Mouse (Mus musculus): Measurements from ENCODE around the gene Chrna9.
"Not testable (repeated sequence)": the region's sequence is repeated elsewhere in the genome, so short reads cannot be mapped to it uniquely, and the experiment has no call there.

Chrna9 gene

DNA sequence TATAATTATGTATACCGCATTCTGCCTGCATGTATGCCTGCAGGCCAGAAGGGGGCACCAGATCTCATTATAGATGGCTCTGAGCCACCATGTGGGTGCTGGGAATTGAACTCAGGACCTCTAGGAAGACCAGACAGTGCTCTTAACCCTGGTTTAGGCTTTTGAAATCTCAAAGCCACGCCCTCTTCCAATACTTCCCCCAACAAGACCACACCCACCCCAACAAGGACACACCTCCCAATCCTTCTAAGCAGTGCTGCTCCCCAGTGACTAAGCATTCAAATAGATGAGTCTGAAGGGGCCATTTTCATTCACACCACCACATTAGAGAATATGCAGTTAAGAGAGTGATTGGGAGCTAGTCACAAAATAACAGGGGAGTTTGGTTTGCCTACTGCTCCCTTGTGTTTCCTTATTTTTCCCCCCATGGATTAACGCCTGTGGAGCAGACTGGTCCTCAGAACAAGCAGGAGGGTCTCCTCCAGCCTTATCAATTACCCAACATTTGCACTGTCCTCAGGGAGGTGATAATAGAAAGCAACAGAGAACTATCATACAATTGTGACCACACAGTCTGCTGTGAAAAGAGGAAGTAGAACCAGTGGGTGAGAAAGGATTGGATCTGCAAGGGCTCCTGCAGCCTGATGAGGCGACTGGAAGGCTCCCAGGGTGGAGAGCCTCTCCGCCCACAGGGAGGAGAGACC is 25.3 kb downstream of the Chrna9 start:
- no peak for DNase-seq

DNA sequence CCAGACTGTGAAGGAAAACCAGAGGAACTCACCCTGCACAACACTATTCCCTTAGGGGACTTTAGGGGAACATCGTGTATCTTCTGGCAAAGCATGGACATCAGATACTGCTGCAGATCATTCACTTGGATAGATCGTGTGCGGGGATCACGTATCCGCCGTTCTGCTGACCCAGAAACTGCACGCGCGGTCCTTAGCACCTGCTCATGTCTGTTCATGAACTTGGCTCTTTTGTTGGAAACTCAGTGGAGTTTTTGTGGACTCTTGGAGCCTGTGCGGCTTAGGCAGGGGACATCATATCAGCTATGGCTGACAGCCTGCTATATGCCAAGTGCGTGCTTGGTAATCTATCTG is 25.9 kb downstream of the Chrna9 start:
- DNase-seq: no peak

DNA sequence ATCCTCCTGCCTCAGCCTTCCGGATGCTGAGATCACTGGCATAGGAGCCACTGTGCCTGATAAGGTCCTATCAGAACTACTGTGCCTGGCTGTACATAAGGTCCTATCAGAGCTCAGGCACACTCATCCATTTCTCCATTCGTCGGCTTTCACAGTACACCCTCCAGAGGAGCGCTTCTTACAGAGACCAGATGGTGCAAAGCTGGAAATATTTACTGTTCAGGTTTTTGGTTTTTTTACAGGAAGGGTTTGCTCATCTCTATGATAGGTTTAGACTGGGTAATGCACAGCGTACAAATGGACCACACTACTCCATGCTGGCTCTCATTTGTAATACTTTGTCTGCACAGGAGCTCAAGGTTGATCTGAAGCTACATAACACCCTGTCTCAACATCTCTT is 28.6 kb downstream of the Chrna9 start:
- DNase-seq: no peak

DNA sequence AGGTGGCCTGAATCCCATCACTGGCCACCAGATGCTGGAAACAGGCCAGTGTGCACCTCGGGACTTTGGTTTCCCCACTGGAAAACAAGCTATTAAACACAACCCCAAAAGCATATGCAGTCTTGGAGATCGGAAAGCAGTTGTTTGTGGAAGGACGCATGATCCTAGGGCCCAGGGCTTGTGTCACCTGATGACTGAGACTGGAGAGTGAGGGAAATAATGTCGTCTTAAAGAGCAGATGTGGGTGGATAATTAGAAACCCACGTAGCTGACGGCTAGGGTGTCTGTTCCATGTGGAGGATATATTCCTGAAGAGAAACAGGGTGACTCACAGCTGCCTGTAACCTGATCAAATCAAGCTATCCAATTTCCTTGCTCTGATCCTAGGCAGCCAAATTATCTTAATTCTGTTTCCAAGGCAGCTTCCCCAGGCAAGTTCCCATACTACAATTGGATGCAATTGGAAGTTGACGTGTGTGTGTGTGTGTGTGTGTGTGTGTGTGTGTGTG is 31.1 kb downstream of the Chrna9 start:
- DNase-seq: no peak

DNA sequence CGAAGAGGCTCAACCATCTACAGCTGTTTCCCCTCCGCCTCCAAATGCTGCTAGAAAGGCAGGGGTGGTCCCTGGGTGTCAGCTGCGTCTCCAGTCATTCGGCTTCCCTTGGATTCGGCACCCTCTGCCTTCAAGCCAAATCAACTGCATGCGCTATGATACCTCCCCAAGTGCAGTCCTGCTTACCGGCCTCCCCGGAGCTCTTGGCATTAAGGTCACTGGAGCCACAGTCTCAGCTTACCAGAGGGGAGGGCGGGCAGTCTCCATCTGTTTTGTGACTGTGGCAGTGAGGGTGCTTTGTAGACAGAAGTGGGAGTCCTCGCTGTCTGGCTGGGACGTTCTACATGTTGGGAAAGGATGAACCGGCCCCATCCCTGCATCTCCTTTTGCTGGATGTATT is 32.4 kb downstream of the Chrna9 start:
- DNase-seq: no peak

DNA sequence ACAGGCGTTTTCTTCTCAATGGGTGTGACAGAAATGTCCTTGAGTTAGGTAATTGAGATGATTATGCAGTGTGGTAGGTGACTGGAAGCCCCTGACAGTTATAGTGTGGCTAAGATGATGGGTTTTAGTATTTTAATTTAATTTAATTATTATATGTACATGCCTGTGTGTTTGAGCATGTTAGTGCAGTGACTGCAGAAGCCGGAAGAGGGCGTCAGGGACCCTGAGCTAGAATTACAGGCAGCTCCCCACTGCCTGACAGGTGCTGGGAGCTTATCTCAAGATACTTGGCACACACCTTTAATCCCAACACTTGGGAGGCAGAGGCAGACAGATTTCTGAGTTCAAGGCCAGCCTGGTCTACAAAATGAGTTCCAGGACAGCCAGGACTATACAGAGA is 33.3 kb downstream of the Chrna9 start:
- no peak for DNase-seq

DNA sequence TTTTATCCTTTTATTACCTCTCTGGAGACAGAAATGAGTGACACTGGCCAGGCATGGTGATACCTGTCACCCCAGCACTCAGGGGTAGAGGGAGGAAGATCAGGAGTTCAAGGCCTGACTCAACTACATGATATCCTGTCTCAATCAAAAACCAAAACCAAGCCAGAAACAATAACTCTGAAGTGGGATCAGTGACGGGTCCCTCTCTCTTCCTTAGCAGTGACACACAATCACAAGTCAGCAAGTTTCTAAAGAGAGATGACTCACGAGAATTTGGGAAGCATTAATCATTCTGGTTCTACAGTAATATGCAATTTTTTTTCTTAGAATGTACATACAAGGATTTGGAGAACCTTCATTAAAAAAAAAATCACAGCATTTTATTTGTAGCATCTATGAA is 38.5 kb downstream of the Chrna9 start:
- DNase-seq: no peak

DNA sequence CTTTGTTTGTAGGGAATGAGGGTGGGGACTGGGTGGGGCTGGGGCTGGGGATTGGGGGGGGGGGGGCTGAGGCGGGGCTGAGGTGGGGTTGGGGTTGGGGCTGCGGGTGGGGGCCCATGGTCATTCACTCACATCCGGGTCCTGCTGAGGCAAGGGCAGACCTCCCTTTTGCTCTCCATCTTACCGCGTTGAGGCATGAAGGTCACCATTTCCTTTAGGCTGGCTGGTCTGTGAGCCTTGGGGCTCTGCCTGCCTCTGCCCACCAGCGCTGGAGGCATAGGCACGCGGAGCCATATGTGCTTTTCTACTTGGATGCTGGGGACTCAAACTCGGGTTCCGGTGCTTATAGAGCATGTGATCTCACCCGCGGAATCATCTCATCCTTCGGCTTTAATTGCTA is 41.0 kb downstream of the Chrna9 start:
- no peak for DNase-seq

DNA sequence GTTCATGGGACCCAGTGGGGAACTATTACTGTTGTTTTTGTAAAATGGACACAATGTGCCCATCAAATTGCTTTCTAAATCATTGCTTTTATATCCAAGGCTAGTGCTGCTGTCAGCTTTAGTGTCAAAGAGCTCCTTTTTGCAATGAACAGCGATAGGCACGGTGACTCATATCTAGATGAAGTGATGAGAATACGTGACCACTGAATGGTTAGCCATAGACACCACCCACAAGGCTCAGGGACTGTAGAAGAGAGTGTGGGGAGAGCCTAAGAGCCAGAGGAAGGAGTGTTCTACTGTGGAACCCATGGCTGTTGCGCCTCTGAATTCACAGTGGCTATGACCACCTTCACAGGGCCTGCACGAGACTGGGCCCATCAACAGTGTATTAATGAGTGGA is 51.7 kb downstream of the Chrna9 start:
- DNase-seq: no peak

DNA sequence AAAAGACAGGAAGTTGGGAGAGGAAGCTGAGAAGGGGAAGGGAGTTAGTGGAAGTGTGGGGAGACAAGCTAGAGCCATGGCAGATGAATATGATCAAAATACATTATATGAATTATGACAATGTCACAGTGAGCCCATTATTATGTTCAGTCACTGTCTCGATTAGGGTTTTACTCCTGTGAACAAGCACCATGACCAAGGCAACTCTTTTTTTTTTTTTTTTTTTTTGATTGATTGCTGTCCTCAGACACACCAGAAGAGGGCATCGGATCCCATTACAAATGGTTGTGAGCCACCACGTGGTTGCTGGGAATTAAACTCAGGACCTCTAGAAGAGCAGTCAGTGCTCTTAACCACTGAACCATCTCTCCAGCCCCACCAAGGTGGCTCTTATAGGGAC is 52.3 kb downstream of the Chrna9 start:
- DNase-seq: not testable (repeated sequence)

DNA sequence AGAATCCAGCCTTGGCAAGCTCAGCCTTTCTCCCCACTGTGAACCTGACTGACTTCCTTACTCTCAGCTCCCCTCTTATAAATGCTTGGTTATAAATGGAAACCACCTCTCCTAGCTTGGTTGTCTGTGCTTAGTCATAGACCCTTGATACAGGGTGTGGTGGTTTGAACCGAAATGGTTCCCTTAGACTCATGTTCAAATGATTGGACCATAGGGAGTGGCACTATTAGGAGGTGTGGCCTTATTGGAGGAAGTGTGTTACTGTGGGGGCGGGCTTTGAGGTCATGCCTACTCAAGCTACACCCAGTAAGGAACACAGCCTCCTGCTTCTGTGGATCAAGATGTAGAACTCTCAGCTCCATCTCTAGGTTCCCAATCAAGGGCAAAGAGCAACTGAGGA is 56.5 kb downstream of the Chrna9 start:
- DNase-seq: no peak

DNA sequence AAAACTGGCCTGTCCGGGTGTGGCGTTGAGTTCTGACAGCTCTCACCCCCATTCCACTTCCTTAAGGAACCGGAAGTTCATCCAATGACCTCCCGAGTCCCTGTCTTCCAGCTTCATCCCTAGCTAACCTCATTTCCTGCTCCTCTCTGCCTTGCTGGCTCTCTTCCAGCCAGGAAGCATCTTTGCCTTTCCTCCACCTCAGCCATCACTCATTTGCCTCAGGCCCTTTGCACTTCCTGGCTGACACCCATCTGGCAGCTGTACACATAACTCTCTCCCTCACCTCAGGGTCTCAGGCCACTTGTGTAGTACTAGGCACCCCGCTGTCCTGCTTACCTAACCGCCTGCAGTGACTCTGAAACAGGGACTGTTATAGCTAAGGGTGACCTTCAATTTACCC is 59.9 kb downstream of the Chrna9 start:
- no peak for DNase-seq

DNA sequence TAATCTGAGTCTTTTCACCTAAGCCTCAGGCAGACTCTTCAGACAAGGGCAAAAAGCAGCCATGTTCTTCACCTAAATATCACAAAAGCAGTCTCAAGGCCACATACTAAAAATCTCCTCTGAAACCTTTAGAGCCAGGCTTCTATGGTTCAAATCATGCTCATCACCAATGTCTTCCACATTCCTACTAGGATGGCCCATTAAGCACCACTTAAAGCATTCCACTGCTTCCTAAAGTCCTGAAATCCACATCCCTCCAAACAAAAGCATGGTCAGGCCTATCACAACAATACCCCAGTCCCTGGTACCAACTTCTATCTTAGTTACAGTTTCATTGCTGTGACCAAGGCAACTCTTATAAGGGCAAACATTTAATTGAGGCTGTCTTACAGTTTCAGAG is 63.1 kb downstream of the Chrna9 start:
- DNase-seq: no peak

DNA sequence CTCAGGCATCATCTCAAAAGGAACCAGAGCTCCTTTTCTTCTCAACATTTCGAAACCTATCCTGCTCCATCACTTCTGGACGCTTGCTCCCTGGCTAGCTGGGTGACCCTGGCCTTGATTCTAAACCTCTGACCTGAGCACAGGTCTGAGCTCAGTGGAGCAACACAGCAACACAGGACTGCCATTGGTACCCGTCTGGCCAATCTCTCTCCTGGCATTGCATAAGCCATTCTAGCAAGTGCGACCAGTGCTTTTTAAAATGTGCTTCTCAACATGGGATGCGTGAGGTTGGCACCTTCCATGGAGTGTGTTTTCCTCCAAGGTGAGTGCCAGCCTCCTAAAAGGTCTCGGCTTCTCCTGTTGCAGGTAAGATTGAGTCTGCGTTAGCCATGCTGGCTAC is 64.4 kb downstream of the Chrna9 start:
- no peak for DNase-seq

DNA sequence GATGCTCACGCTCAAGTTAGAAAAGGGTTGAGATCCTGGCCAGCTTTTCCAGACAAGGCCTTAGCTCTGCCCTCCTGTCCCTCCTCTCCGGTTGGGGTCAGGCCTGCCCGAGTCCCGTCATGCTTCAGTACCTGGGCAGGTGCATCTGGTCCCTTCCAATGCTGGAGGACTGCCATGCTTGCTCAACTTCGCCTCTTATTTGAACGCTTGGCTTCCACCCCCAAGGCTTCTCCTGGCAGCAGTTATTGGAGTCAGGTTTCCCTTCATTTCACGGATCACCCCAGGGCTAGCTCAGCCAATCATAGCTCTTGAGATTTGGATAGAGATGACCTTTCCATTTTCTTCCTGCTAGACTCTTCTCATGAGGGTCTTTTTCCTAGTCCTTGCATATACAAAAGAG is 65.4 kb downstream of the Chrna9 start:
- peak; percentile 44 for DNase-seq

DNA sequence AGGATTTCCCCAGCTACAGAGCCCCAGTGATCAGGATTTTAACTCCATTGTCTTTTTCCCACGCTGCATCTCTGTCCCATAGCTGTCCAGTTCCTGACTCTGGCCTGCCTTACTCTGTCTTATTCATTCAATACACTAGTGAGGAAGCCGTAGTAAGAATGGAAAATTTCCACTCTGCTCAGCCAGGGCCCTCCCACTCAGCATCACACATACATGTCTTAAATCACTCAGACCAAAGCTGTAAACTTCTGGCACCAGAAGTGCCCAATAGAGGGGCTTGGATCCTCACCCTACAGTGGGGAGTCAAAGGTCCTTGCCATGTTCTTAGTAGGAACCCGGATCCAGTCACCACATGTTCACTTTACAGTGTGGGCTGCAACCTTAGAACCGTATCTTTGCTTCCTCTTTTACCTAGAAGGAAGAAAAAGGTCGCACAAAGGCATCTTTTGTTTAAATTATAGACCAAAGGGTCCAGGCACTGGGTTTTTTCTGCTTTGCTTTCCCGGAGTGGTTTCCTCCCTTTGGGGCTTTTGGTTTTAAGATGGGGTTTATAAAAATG is 65.9 kb downstream of the Chrna9 start:
- no peak for DNase-seq

DNA sequence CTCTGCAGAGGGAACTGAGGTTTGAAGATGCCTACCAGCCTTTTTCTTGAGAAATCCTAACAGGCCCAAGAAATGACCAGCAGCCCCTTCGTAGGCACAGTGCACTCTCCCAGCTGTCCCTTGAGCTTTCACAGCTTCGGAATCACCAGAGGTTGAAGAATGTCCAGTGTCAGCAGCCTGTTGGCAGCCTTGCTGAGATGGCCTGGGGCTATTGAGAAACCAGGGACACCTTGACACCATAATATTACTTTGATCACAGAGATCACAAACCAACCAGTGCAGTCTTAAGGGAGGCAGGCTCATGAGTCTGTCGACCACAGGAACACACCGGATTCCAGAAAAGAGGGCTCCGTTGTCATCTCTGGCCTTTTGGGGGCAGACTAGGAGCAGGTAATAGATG is 66.5 kb downstream of the Chrna9 start:
- no peak for DNase-seq

DNA sequence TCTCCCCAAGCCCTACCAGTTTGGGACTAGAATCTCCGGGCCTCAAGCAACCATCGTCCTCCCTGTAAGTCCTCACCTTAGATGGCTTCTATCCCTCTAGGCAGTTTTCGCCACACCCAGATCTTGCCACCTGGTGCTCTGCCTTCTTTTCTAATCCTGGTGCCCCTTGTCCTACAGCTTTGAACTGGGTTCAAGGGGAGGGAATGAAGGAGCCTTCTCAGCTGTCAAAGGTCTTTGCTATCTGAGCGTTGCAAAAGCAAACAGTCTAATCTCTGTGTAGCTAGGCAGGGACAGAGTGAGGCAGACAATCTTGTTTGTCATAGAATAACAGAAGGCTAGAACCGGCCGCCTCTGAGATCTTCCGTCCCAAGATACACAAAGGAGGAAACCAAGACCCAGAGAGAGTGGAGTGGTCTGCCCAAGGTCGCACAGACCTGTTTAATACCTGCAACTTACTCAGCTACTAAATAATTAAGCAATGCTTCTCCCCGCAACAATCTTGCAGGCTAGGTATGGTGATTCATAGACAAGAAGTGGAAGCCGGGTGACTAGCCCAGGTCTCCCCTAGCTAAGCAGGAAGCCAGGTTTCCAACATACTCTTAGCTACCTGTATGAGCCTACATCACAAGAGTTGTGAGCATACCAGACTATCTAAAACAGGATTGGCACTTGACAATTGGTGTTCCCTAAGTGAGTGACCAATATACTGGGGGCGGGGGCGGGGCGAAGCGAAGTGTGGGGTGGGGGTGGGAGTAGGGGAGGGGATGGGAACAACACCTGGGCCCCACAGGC is 69.6 kb downstream of the Chrna9 start, which contains the start of gene 9130230L23Rik:
Gene 9130230L23Rik, minus strand, starts transcription at position 152 of the 792 bp plus-strand sequence.
- no peak for DNase-seq

DNA sequence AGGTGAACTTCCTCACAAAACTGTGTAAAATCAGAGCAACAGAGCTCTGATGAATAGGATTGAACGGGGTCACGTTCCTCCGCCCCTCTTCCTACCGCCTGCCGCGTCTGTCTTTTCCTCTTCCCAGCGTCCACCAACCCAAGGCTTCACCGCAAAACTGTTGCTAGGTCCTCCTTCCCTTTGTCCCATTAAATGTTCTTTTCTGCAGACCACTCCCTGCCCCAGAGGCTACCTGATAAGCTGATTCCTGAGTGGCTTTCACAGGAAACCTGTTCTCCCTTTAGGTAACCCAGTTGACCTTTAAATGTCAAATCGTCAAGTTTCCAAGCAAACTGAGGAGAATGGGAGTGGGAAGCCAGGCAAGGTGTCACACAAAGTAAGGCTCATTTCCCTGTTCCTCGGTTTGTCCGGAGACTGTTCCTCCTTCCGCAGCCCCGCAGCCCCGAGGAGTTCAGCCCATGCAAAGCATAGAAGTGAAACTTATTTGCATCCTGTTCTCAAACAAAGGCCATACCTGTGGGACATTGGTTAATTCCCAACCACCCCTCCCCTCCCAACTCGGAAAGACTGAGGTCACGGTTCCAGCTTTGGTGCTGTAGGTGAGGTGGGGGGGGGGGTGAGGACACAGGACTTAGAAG is 70.4 kb downstream of the Chrna9 start:
- DNase-seq: no peak

DNA sequence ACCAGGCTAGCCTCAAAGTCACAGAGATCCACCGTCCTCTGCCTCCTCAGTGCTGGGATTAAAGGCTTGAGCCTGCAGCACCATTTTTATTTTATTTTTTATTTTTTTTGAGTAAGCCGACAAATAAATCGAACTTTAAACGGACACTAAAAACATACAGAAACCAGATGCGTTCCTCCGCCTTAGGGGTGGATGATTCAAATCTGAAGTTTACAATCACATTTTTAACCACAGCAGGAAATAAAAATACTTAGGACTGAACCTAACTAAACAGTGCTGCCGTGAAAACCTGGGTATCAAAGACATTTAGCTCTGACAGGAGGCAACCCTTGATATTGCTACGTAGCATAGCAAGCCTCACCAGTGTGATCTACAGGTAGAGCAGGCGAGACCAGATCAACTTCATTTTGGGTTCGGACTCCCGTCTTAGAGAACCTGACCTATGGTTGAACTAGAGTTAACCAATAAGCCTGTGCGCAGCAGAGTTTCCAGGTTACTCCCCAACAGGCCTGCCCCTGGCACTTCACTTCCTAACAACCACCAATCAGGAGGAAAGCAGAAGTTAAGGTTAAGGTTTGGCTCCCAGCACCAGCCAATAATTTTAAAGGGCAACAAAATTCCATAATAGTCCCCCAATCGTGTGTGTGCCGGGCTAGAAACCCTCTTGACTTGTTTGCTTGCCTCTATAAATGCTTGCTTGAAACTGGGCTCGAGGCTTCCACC is 73.7 kb downstream of the Chrna9 start:
- DNase-seq: no peak

DNA sequence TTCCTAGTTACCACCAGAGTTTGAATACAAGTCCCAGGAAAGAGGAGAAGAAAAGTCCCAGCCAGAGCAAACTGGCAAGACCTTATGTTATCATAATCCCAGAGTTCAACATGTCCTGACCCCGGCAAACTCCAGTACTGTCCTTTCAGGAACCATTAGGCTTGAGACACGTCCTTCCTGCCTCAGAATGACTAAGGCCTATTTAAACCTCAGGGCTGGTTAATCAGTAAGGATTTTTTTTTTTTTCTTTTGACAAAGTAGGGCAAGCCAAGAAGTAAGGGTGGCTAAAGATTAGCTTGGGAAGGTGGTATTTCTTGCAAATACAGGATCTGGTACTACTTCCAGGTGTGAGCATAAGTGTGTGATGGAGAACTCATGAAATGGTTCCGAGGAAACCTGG is 79.3 kb downstream of the Chrna9 start:
- DNase-seq: no peak

DNA sequence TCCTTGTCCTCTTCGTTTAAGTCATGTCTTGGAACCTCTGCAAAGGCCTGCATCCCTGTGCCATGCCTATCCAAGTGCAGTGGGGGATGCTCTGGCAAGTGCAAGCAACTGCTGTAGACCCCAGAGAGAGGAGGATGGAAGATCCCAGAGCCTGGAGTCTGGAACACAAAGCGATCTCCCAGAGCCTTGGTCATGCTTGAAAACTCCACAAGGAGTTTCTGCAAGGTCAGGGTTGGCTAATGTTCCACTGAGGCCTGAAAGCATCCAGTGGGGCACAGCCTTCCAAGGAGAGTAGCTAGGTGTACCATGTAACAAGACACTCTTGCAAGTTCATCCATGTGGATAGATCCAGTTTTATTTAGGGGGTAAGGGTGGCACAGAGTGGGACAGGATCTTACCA is 79.7 kb downstream of the Chrna9 start:
- DNase-seq: no peak

DNA sequence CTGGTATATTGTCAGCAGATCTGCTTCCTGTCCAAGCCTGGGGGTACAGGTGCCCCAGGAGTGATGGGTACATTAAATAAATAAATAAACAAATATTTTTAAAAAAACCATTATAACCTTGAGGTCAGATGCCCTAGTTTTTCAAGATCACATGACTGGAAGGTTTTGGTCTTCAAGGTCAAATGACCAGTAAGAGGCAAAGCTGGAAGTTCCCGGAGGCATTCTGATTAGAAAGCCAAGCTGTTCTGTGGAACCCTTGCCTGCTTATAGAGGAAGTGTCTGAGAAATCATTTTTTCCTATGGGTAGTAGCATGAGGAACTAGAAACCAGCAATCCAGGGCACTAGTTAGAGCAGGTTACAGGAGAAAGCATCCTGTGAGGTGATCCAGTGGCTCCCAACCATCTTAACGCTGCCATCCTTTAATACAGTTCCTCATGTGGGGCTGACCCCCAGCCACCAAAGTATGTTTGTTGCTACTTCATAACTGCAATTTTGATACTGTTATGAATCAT is 80.8 kb downstream of the Chrna9 start:
- no peak for DNase-seq

All from lung, postnatal 14 days (tissue).